Mouse (Mus musculus) liver, embryonic 14.5 days (tissue): ENCODE data around the gene Ydjc. TPM values are rescaled to one million over a fixed set of nuclear protein-coding genes. Genes with fewer than 3 reads are reported as not detected.

Source experiments
- ATAC-seq: fragments of 200-750 bp; cut with Nextera tagmentation; 2 replicates; pipeline ENCODE4 v1.8.0; 2017; ENCODE audit warnings: moderate number of reproducible peaks, mild to moderate bottlenecking, moderate library complexity; ENCODE audit not compliant: insufficient read depth
- DNase-seq, 3 experiments: peaks; one replicate each; pipeline ENCODE4 v3.0.0-alpha.2; 2012 to 2013; ENCODE audit warnings: low read depth in 3 of 3, low spot score in 3 of 3
- H3K27ac ChIP-seq: fragments of 300-500 bp; sonication (generic); 2 replicates; pipeline ENCODE4 v1.5.1; 2014; ENCODE audit warnings: moderate library complexity, mild to moderate bottlenecking, control low read depth, inconsistent platforms
- H3K27me3 ChIP-seq: fragments of 300-500 bp; sonication (generic); 2 replicates; pipeline ENCODE4 v1.6.1; 2014; ENCODE audit warnings: mild to moderate bottlenecking, low read length, moderate library complexity; ENCODE audit not compliant: control insufficient read depth, insufficient read depth
- H3K36me3 ChIP-seq: fragments of 300-500 bp; sonication (generic); replicated peaks from 2 replicates; pipeline ENCODE4 v1.6.1; 2014; ENCODE audit warnings: low read depth; ENCODE audit not compliant: control insufficient read depth, insufficient read depth
- H3K4me1 ChIP-seq, 2 experiments: fragments of 200-500 bp in 1 of 2; fragments of 300-500 bp in 1 of 2; sonication (generic) in 1 of 2; replicated peaks; 2 replicates each; pipeline ENCODE4 v1.6.1; 2012 to 2014; ENCODE audit warnings: antibody characterized with exemption in 1 of 2, inconsistent platforms in 1 of 2, low read length in 1 of 2; ENCODE audit not compliant: control insufficient read depth in 2 of 2, insufficient read depth in 2 of 2
- H3K4me2 ChIP-seq: fragments of 300-500 bp; sonication (generic); 2 replicates; pipeline ENCODE4 v1.6.1; 2014; ENCODE audit warnings: low read depth, mild to moderate bottlenecking, control low read depth, moderate library complexity
- H3K4me3 ChIP-seq, 2 experiments: fragments of 200-500 bp in 1 of 2; fragments of 300-500 bp in 1 of 2; sonication (generic) in 1 of 2; 2 replicates each; pipeline ENCODE4 v1.5.1; 2012 to 2014; ENCODE audit warnings: low read depth in 2 of 2, low read length in 2 of 2, mild to moderate bottlenecking in 2 of 2, control low read depth in 1 of 2, inconsistent platforms in 1 of 2, moderate library complexity in 1 of 2; ENCODE audit not compliant: insufficient read depth in 1 of 2
- H3K9ac ChIP-seq: fragments of 300-500 bp; sonication (generic); replicated peaks from 2 replicates; pipeline ENCODE4 v1.6.1; 2014; ENCODE audit warnings: mild to moderate bottlenecking, control low read depth, moderate library complexity
- H3K9me3 ChIP-seq: fragments of 300-500 bp; sonication (generic); 2 replicates; pipeline ENCODE4 v1.6.1; 2016; ENCODE audit warnings: low read length, mixed read lengths; ENCODE audit not compliant: control insufficient read depth
- CTCF ChIP-seq: IDR thresholded peaks from 2 replicates; pipeline ENCODE4 v1.5.1; 2016; ENCODE audit warnings: antibody characterized with exemption, low read depth, control low read depth
- EP300 ChIP-seq: IDR thresholded peaks from 2 replicates; pipeline ENCODE4 v1.6.1; 2016; ENCODE audit warnings: antibody characterized with exemption, low read depth
- WGBS: fragments of 180-500 bp; shearing (Covaris S2); extraction: QIAGEN DNeasy Blood & Tissue Kit; methylation state at CpG from one replicate; pipeline ENCODE4 v1.1.7; 2014; ENCODE audit not compliant: insufficient replicate concordance; 5-methylcytosine and 5-hydroxymethylcytosine counted together
- polyA plus RNA-seq, 2 experiments: library from polyadenylated mRNA; depleted of rRNA in 1 of 2; stranded (reverse) in 1 of 2; unstranded in 1 of 2; fragments of >200 nt; fragmentation: Nextera tagmentation in 1 of 2; extraction: Ambion mirVana in 1 of 2; gene quantifications; 2 replicates each; pipeline versions ENCODE4 v1.2.1 to v1.2.3; 2012 to 2014

The Ydjc gene
- polyA plus RNA-seq, 2 experiments = 9.6 to 10.2 TPM

DNA sequence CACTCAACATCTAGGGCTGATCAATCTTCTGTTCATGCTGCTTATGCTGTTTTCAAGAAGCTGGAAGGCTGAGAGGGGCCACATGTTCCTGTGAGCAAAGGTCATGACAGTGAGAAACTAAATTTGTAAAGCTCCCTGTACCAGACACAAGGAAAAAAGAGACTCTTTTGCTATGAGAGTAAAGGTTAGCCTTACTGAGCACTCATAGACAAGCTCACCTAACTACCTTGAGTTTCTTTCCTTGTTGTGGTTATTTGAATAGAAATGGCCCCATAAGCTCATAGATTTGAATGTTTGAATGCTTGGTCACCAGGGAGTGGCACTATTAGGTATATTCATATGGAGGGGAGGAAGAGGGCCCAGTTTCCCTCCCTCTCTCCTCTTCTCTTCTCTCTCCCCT is 22.8 kb downstream of the Ydjc start:
- Histone ChIP-seq H3K27me3 (no peaks in the 10 kb centered on the region), H3K36me3 (peaks cover 16% of the 10 kb centered on the region), H3K9me3 (no peaks in the 10 kb centered on the region), H3K4me3 (no peak overlapping the region), H3K4me2 (no peak overlapping the region), H3K9ac (no peak overlapping the region), H3K4me1 (no peaks in the 10 kb centered on the region), H3K27ac (no peak overlapping the region)
- TF ChIP-seq EP300 (no peak), CTCF (no peak)
- DNase-seq = no peak
- ATAC-seq = no peak

DNA sequence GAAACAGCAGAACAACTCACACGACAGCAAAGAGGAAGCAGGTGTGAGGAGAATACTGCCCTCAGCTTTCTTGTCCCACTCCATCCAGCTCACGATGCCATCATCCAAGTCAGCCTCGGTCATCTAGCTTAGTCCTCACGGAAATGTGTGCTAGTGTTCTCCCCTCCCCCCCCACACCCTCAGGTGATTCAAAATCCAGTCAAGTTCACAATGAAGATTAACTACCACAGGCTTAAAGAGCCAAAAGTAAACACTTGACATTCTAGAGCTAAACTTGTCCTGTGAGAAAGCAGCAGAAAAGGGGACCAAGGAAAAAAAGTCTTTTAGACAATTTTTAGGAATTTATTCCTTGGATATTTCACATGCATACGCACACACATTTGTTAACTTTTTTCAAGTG is 23.6 kb downstream of the Ydjc start:
- no peak for TF ChIP-seq EP300
- no peak for TF ChIP-seq CTCF
- Histone ChIP-seq H3K27me3 (no peaks in the 10 kb centered on the region), H3K4me3 (no peak overlapping the region), H3K4me2 (no peak overlapping the region), H3K4me1 (no peaks in the 10 kb centered on the region), H3K9me3 (no peaks in the 10 kb centered on the region), H3K36me3 (peaks cover 21% of the 10 kb centered on the region), H3K9ac (no peak overlapping the region), H3K27ac (no peak overlapping the region)
- WGBS = 74% methylated on average over 5 of the region's 5 CpGs
- ATAC-seq = no peak
- no peak for DNase-seq

DNA sequence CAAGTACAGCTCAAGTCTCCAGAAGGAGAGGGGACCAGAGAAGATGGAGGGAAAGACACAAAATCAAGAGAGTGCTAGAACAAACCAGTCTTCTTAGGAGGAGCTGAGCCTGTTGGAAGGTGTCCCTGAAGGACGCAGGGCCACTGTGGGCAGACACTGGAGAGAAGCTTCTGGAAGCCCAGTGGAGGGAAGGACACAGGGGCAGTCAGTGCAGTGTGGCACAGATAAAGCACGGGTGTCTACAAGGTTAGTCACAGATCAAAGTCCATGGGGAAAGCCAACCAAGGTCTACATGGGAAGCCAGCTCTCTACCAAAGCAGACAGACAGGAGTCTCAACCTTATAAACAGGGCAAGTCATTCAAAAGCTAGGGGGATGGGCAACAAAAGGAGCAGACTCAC is 31.3 kb downstream of the Ydjc start:
- Histone ChIP-seq H3K4me2 (no peak overlapping the region), H3K36me3 (peaks cover 23% of the 10 kb centered on the region), H3K9ac (no peak overlapping the region), H3K4me1 (0 out of 4 replicates have a peak, but pooled peaks cover 0 to under 1% of the 10 kb centered on the region in 2 experiments), H3K27ac (no peak overlapping the region), H3K27me3 (no peaks in the 10 kb centered on the region), H3K9me3 (no peaks in the 10 kb centered on the region), H3K4me3 (no peak overlapping the region)
- no peak for DNase-seq
- TF ChIP-seq CTCF (no peak), EP300 (no peak)
- WGBS = 73% methylated on average over 2 of the region's 2 CpGs
- ATAC-seq = no peak

DNA sequence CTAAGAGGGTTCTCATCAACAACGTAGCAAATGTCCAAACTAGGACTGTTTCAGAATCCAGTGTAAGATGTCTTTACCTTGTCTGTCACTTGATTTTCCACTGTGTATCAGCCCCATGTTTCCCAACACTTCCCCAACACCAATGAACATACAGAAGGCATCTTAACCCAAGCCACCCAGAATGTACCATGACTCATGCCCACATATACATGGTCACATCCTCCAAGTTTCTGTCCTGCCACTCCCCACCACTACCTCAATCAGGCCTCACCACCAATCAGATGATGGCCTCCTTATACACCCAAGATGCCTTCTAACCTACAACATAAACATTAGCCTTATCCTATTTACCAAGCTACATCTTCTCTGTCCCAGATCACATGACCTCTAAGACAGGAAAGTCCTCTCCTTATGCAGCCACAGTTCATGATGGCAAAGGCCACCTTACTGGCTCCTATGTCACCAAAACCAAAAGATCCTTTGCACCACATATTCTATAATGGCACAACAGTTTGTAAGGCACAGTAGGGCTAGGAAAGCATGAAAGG is 33.3 kb downstream of the Ydjc start:
- WGBS = 91% methylated on average over 1 of the region's 1 CpGs
- ATAC-seq (no peak), DNase-seq (no peak)
- H3K36me3 ChIP-seq = peaks cover 14% of the 10 kb centered on the region
- H3K4me2 ChIP-seq = no peak overlapping the region
- H3K9ac ChIP-seq = no peak overlapping the region
- H3K27ac ChIP-seq = no peak overlapping the region
- no peak for TF ChIP-seq CTCF
- TF ChIP-seq EP300 = no peak
- no peak overlapping the region for H3K4me3 ChIP-seq
- H3K9me3 ChIP-seq = no peaks in the 10 kb centered on the region
- no peaks in the 10 kb centered on the region for H3K27me3 ChIP-seq
- H3K4me1 ChIP-seq = peaks cover 0 to 5% of the 10 kb centered on the region in 2 experiments; a peak in 1 of 4 replicates

DNA sequence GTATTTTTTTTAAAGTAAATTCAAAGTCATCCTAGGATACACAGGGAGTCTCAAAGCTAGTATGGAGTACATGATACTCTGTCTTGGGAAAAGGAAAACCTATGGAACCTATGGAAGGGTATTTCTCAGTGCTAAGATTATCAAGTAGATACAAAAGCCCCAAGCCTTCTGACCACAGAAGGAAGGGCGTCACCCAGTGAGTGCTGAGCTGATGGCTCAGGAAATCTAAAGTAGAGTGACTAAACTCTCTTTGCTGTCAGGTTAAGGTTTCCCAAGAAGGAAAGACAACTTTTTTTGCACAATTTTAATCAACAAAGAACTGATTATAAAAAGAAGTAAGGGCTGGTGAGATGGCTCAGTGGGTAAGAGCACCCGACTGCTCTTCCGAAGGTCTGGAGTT is 35.3 kb downstream of the Ydjc start:
- no peak for TF ChIP-seq EP300
- no peak for TF ChIP-seq CTCF
- Histone ChIP-seq H3K4me3 (no peak overlapping the region), H3K9me3 (no peaks in the 10 kb centered on the region), H3K27me3 (no peaks in the 10 kb centered on the region), H3K9ac (no peak overlapping the region), H3K4me2 (no peak overlapping the region), H3K4me1 (peaks cover 0 to 5% of the 10 kb centered on the region in 2 experiments; a peak in 1 of 4 replicates), H3K36me3 (peaks cover 3% of the 10 kb centered on the region), H3K27ac (no peak overlapping the region)
- ATAC-seq (no peak), DNase-seq (no peak)
- 57% methylated on average over 3 of the region's 3 CpGs for WGBS
